Mouse (Mus musculus): ENCODE data around the gene Tmem198b.
A peak's percentile ranks its signal among the peaks of the same experiment; 100 is the strongest.
"Not testable (repeated sequence)": the region's sequence is repeated elsewhere in the genome, so short reads cannot be mapped to it uniquely, and the experiment has no call there.

Gene Tmem198b

DNA sequence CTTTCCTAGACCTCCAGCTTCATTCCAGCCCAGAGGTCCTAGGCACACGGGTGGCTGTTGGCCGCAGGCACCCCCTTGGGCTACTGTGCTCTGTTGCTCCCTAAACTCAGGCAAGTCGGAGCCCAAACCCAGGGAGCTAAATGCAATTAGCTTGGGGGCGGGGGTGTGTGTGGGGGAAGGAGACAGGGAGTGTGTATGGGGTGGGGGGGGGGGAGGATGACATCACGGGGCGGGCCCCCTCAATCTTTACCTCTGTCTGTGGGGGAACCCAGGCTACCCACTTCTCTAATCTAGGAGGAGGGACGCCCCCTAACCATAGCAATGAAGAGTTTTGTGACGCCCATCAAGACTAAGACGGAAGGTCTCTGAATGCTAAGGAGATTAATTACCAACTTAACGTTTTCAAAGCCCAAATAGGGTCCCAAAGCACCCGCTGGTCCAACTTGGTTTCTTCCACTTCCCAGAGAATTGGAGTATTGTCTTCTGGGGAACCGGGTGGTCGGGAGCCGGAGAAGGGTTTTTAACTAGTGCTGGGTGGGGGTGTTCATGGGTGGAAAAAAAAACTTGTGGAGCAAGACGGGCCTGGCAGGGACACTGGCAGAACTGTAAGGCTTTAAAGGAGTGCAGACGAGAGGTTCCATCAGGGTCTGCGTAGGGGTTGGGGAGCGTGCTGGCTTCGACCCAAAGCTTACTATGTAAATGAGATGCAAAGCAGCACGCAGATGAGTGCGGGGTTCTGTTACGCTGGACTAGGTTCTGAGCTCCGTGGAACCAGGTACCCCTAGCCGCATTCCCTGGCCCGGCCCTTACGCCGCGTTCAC lies at the start of gene Tmem198b:
Gene Tmem198b, minus strand, starts transcription at position 100 of the 821 bp plus-strand sequence.
- peak; percentile 76 for DNase-seq

DNA sequence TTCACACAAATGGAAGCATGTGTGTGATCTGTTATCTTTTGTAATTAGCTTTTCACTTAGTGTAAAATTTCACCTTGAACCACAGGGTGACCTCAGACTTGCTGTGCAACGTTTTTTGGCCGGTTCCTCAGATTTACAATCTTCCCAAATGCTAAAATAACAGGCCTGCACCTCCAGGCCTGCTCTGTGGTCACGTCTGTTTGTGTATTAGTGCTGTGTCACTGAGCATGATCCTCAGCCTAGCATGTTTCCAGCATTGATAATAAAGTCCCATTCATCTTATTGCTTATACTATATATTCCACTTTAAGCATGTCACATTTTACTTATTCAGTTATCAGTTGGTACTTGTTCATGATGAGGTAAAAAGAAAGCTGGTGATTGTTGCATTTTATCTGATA lies 46.2 kb upstream of the Tmem198b start:
- no peak for DNase-seq

DNA sequence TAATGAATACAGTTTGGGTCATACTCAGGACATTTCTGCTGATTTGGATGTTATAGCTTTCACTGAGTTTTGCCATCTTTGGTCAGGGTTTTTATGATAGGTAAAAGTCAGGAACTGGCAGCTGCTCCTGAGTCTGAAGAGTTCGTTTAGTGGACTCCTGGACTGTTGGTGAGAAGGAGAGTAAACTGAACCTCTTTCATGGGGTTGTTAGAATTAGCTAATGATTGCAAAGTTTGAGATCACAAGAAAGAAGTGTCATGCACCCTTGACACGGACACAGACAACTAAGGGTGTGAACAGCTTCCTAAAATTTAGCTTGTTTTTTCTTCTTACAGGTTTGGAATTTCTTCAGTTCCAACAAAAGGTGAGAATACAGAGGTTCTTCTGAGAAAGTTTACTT lies 44.3 kb upstream of the Tmem198b start:
- no peak for DNase-seq

DNA sequence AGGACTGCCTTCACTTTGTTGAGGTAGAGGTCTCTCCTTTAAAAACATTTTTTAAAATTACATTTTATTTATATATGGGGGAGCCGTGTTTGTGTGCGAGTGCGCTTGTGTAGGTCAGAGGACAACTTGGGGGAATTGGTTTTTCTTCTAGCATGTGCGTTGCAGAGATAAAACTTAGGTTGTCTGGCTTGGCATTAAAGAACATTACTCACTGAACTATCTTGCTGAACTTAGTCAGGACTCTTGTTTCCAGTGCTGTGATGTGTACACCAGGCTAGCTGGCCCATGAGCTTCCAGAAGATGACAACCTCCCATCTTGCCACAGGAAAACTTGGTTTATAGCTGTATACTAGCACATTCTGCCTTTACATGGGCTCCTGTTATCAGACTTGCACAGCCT lies 42.5 kb upstream of the Tmem198b start:
- no peak for DNase-seq

DNA sequence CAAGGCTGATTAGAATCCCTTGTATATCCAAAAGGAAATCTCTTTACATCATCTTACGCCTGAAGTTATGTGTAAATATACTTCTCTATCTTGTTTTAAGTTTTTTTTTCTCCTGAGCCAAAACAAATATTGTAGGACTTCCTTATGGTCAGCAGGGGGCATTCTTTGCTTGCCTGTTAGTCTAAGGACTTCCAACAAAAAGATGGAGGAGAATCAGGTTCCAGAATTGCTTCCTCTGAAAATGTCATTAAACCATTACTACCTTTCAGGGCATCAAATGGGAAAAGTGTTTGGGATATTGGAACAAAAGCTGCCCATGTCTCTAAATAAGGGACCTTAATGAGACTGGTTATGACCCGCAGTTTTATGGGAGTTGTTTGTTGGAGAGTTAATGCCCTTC lies 41.3 kb upstream of the Tmem198b start:
- DNase-seq, result peak; percentile 24

DNA sequence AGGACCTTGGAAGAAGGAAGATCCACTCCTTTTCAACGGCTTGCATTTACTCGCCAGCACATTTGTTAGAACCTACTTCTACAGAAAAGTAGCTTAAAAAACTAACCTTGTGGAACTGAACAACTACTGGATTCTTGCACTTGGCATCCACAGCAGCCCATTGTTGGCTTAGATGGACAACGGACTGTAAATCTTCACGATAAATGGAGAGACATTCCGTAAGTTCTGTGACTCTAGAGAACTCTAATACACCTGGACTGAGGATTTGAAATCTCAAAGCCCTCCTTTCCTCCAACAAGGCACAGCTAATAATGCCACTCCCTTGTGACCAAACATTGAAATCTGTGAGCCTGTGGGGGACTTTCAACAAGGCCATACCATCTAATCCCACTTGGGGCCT lies 39.1 kb upstream of the Tmem198b start:
- no peak for DNase-seq

DNA sequence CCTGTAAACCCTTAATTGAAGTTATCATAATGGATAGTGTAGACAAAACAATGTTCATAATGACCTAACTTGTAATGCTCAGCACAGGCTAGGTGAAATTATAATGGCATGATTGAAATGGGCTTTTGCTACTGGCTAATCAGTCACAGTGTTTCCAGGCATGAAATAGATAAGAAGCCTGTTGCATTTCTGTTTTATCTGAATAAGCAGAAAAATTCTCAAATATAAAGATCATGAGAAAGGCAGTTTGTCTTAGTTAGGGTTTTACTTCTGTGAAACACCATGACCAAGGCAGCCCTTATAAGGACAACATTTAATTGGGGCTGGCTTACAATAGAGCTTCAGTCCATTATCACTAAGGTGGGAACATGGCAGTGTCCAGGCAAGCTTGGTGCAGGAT lies 36.4 kb upstream of the Tmem198b start:
- DNase-seq, result no peak

DNA sequence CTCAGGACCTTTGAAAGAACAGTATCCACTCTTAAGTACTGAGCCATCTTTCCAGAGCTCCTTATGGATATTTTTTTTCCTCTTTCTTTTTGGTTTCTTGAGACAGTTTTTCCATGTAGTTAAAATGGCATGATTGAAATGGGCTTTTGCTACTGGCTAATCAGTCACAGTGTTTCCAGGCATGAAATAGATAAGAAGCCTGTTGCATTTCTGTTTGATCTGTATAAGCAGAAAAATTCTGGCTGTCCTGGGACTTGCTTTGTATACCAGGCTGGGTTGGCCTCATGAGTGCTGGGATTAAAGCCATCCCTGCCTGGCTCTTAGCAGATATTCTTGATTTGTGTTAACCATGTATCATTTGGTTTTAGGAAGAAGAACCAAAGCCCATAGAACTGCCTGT lies 35.3 kb upstream of the Tmem198b start:
- DNase-seq, result no peak

DNA sequence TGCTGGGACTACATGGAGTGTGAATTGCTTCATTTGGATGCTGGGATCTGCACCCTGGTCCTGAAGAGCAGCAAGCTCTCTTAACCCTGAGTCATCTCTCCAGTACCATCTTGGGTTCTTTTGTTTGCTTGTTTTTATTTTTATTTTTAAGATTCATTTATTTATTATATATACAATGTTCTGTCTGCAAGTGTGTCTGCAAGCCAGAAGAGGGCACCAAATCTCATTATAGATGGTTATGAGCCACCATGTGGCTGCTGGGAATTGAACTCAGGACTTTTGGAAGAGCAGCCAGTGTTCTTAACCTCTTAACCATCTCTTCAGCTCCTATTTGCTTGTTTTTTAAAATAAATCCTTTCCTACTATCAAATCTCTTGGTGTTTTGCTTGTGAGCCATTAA lies 33.2 kb upstream of the Tmem198b start:
- DNase-seq, result no peak

DNA sequence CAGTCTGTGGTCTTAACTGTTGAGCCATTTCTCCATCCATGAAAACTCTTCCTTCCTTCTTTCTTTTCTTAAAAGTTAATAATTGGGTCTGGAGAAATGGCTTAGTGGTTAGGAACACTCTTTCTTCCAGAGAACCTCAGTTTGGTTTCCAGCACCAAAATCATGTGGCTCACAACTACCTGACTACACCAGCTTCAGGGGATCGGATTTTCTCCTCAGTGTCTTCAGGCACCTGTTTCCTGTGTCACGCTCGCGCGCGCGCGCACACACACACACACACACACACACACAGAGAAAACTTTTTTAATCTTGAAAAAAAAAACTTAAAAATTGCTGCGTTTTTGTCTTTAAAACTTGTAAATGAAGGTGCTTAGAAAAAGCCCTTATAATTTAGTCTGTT lies 19.7 kb upstream of the Tmem198b start:
- DNase-seq, result no peak

- not testable (repeated sequence) for DNase-seq
These were observed 18.9 kb upstream of the Tmem198b start for GRCm38 (mm10) chr10:128823087-128823486.

GRCm38 (mm10) chr10:128822135-128822534 lies 18.0 kb upstream of the Tmem198b start:
- DNase-seq, result no peak

- DNase-seq, result peak; percentile 99
These were observed 17.3 kb upstream of the Tmem198b start, which contains the start of gene Ormdl2 for GRCm38 (mm10) chr10:128821358-128822056. TSS of gene Ormdl2 (minus strand) at chr10:128821645.

DNA sequence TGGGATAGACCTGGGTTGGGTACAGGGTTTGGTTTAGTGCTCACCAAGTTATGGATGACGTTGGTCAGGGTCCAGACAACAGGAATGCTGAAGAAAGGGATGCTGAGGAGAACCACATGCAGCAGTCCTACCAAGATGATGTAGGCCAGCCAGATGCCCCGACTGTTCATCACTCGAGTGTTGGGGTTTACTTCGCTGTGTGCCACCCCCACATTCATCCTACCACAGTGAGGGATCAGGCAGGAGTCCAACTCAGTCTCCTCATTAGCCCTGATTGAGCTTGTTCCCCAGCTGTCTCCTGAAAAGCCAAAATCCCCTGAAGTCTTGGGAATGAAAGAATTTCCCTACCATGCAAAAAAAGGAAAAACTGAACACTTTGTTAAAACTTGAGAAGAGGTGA lies 16.0 kb upstream of the Tmem198b start:
- no peak for DNase-seq

- no peak for DNase-seq
These were observed 12.9 kb upstream of the Tmem198b start, which contains the start of gene Sarnp for GRCm38 (mm10) chr10:128817033-128817432. TSS of gene Sarnp (plus strand) at chr10:128817333.

- DNase-seq, result no peak
These were observed 2.8 kb upstream of the Tmem198b start for GRCm38 (mm10) chr10:128807018-128807417.

DNA sequence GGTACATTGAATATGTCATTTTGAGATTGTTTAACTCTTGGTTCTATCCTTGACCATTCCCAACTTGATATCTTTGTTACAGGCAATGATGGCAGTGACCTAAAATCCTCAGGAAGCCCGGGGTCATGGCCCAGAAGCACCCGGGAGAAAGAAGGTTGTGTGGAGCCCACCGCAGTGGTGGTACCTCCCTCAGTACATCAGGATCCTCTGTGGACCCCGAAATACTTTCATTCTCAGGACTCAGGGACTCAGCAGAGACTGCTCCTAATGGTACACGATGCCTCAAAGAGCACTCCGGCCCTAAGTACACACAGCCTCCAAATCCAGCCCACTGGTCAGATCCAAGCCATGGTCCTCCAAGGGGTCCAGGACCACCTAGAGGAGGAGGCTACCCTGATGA lies 1.9 kb upstream of the Tmem198b start:
- no peak for DNase-seq

GRCm38 (mm10) chr10:128805092-128806000 lies 1.2 kb upstream of the Tmem198b start:
- peak; percentile 98 for DNase-seq

DNA sequence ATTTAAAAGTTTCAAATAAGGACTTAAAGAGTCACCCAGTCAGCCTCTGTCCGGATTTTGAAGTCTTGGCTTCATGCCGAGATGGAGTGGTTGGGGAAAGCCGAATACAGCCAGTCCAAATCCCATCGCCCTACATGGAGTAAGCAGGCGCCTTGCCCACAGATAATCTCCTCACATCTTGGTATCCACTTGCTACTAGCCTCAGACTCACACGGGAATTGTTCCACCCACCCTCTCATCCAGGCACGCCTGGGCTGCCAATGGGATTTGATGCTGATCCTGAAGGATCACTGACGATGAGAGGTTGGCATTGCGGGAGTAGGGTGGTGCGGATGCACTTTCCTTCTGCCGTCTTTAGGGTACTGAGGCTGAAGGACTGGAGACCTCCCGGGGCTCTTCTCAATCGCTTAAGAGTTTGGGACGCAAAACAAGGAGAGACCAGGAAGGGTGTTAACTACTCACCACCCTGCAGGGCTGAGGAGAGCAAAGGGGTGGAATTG lies 349 bp downstream of the Tmem198b start, which contains the start of gene Dnajc14:
Gene Dnajc14, plus strand, starts transcription at position 292 of the 500 bp plus-strand sequence.
- peak; percentile 75 for DNase-seq

DNA sequence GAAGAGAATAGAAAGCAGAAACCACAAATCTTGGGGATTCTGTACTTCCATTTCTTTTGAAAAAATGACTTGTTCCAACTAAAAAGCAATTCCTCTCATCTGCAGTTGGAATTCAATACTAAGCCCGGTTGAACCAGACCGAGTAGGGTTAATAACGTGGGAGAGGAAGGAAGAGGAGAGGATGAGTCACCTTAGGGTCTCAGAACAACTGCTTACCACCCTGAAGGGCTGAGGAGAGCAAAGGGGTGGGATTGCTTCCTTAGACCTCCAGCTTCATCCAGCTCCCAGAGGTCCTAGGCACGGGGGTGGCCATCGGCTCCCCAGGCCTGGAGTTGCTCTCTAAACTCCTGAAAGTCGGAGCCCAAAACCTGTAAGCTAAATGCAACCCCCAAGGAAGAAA lies 809 bp downstream of the Tmem198b start:
- no peak for DNase-seq

- DNase-seq, result no peak
These were observed 1.2 kb downstream of the Tmem198b start for GRCm38 (mm10) chr10:128802956-128803355.

DNA sequence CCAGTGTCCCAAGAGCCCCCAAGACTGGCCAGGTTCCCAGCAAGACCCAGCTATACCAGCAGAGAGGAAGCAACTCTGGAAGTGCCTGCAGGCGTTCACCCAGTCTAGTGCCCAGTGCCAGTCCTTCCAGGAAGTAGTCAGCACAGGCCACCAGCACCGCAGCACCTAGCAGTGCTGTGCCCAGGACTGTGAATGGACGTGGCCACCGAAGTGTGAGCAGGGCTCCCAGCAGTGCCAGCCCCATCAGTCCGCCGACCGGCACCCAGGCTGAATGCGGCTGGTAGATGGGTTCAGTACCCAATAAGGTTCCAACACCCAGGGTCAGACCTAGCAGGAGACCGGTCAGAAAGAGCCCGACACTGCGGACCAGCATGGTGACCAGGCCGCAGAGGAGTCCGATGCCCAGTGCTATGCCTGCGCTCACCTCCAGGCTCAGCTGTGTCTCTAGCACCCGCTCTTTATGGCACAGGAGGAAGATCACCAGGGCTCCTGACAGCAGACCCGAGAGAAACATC lies 2.1 kb downstream of the Tmem198b start:
- no peak for DNase-seq

GRCm38 (mm10) chr10:128798676-128799075 lies 5.5 kb downstream of the Tmem198b start:
- no peak for DNase-seq
